Mouse (Mus musculus) kidney, postnatal 0 days (tissue): ENCODE data around the gene Nampt. TPM values are rescaled to one million over a fixed set of nuclear protein-coding genes. Genes with fewer than 3 reads are reported as not detected.

Experiments
- ATAC-seq: fragments of 200-750 bp; cut with Nextera tagmentation; replicated peaks from 2 replicates; pipeline ENCODE4 v1.8.0; 2017; ENCODE audit warnings: low read depth, moderate number of reproducible peaks, moderate TSS enrichment, moderate library complexity; ENCODE audit not compliant: low FRiP score
- DNase-seq: peaks from one replicate; pipeline ENCODE4 v3.0.0-alpha.2; 2016; ENCODE audit warnings: low spot score
- H3K27ac ChIP-seq: fragments of 300-500 bp; sonication (generic); 2 replicates; pipeline ENCODE4 v1.5.1; 2014; ENCODE audit warnings: mild to moderate bottlenecking
- H3K27me3 ChIP-seq: fragments of 300-500 bp; sonication (generic); 2 replicates; pipeline ENCODE4 v1.6.1; 2014; ENCODE audit warnings: low read length, mixed read lengths; ENCODE audit not compliant: insufficient read depth
- H3K36me3 ChIP-seq: fragments of 300-500 bp; sonication (generic); 2 replicates; pipeline ENCODE4 v1.6.1; 2014; ENCODE audit warnings: low read length, mixed read lengths; ENCODE audit not compliant: insufficient read depth
- H3K4me1 ChIP-seq: fragments of 300-500 bp; sonication (generic); replicated peaks from 2 replicates; pipeline ENCODE4 v1.6.1; 2014; ENCODE audit warnings: antibody characterized with exemption, low read length, mixed read lengths; ENCODE audit not compliant: insufficient read depth
- H3K4me2 ChIP-seq: fragments of 300-500 bp; sonication (generic); 2 replicates; pipeline ENCODE4 v1.6.1; 2014; ENCODE audit warnings: mild to moderate bottlenecking, low read length, moderate library complexity, mixed read lengths
- H3K4me3 ChIP-seq: fragments of 300-500 bp; sonication (generic); replicated peaks from 2 replicates; pipeline ENCODE4 v1.5.1; 2014; ENCODE audit warnings: low read depth, low read length
- H3K9ac ChIP-seq: fragments of 300-500 bp; sonication (generic); 2 replicates; pipeline ENCODE4 v1.6.1; 2014; ENCODE audit warnings: low read depth, low read length
- H3K9me3 ChIP-seq: fragments of 300-500 bp; sonication (generic); replicated peaks from 2 replicates; pipeline ENCODE4 v1.6.1; 2016; ENCODE audit warnings: low read length, inconsistent platforms, mixed read lengths
- CTCF ChIP-seq: IDR thresholded peaks from 2 replicates; pipeline ENCODE4 v1.5.1; 2016; ENCODE audit warnings: antibody characterized with exemption, low read depth, mild to moderate bottlenecking, moderate library complexity
- WGBS: fragments of 180-500 bp; shearing (Covaris S2); extraction: QIAGEN DNeasy Blood & Tissue Kit; methylation state at CpG from one replicate; pipeline ENCODE4 v1.1.7; 2014; 5-methylcytosine and 5-hydroxymethylcytosine counted together
- polyA plus RNA-seq: library from polyadenylated mRNA; unstranded; fragments of >200 nt; fragmentation: Nextera tagmentation; extraction: Ambion mirVana; gene quantifications from 2 replicates; pipeline ENCODE4 v1.2.1, GENCODE M21; 2015

Nampt gene
- polyA plus RNA-seq, 1 experiment from 2014 or later = 26.8 TPM

DNA sequence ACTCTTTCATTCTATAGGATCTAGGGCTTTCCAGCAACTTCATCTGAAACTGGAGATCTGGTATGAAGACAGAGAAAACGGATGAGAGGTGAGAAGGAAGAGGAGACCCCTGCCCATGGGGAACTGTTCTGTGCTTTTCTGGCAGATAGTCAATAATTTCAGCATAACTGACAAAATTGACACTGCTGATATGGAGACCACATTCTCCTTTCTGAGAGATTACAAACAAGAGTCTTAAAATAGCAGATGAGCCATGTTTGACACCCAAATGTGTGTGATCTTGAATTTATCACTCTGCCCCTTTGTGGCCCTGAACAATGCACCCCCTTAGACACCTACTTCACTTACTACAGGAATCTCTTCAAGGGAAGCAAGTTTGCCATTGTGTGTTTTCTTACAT lies 13.8 kb upstream of the Nampt start:
- no peaks in the 10 kb centered on the region for H3K27me3 ChIP-seq
- H3K9me3 ChIP-seq = no peaks in the 10 kb centered on the region
- DNase-seq (no peak), ATAC-seq (no peak)
- no peak overlapping the region for H3K27ac ChIP-seq
- WGBS = 60% methylated on average over 1 of the region's 1 CpGs
- no peaks in the 10 kb centered on the region for H3K36me3 ChIP-seq
- H3K4me1 ChIP-seq = no peaks in the 10 kb centered on the region
- no peak overlapping the region for H3K9ac ChIP-seq
- TF ChIP-seq CTCF = no peak
- H3K4me2 ChIP-seq = no peak overlapping the region
- H3K4me3 ChIP-seq = no peak overlapping the region

DNA sequence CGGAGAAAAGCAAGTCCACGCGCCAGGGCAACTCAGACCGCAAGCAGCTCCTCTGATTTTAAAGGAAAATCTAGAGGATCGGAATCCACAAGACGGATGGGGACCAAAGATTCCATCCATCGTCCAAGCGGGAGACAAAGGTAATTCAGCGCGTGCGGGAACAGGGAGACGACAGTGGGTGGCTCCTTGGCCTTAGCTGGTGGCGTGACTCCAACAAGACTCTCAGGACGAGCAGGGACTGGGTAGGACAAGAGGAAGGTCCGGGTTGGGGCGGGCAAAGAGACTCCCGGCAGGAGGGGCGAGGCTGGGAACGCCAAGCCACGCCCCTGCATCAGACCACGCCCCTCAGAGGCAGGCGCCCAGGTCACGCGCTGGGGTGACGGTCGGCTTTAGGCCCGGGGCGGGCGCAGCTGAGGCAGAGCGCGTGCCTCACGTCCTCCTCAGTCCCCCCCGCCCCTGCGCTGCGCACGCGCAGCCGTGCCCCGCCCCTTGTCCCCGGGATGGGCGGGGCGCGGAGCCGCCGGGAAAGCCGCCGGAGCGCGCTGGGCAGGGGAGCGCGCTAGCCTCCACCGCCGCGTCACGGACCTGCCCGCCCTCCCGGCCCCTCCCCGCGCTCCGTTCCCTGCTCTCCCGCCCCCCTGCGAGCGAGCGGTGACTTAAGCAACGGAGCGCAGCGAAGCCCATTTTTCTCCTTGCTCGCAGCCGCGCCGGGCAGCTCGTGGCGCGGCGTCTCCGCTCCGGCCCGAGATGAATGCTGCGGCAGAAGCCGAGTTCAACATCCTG lies 669 bp downstream of the Nampt start:
- ATAC-seq (peak; percentile 97), DNase-seq (peak; percentile 98)
- Histone ChIP-seq H3K9me3 (no peaks in the 10 kb centered on the region), H3K27ac (peak overlapping the region; percentile 92), H3K4me1 (0 out of 2 replicates have a peak, but pooled peaks cover 6% of the 10 kb centered on the region), H3K36me3 (peaks cover 5% of the 10 kb centered on the region; the same call in 1 of the 2 replicates), H3K27me3 (no peaks in the 10 kb centered on the region), H3K4me2 (peak overlapping the region; percentile 67), H3K4me3 (peak overlapping the region; percentile 94), H3K9ac (peak overlapping the region; percentile 78)
- WGBS = under 1% methylated on average over 25 of the region's 80 CpGs
- TF ChIP-seq CTCF = no peak

DNA sequence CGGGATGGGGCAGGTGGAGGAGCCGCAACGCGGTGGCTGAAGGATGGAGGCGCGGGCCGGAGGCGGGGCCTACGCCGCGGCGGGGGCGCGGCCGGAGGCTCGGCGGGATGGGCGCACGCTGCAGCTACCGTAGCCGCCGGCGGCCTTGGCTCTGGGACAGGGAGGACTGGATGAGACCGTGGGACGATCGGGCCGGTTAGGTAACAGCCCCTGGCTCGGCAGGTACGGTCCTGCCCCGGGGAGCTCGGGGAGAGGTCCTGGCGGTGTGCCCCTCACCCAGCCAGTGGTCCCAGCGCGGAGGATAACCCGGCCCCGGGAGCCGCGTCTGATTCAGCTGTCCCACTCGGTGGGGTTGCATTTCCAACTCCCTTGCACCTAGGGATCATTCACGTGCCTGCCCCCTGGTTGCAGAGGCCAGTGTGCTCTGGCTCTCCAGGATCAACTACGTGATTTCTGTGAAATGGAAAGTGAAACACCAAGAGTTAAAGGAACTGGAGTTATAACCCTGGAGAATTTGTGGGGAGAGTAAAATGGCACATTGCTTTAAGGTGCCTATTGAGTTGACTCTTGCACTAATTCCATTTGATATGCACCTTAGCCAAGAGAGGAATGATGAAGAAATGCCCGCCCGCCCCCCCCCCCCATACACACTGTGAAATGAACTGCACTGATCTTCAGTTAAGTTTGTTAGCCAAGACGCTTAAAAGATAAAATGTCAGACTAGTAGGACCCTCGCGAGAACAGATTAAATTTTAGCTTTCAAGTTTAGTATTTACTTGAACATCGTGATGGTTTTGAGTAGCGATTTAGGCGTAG lies 1.6 kb downstream of the Nampt start:
- H3K9ac ChIP-seq = peak overlapping the region; percentile 78
- ATAC-seq (peak; percentile 82), DNase-seq (peak; percentile 70)
- peak overlapping the region; percentile 94 for H3K4me3 ChIP-seq
- 1% methylated on average over 43 of the region's 49 CpGs for WGBS
- H3K27ac ChIP-seq = peak overlapping the region; percentile 92
- no peaks in the 10 kb centered on the region for H3K9me3 ChIP-seq
- no peaks in the 10 kb centered on the region for H3K27me3 ChIP-seq
- TF ChIP-seq CTCF = peak; percentile 49
- 0 out of 2 replicates have a peak, but pooled peaks cover 6% of the 10 kb centered on the region for H3K4me1 ChIP-seq
- peaks cover 5% of the 10 kb centered on the region; the same call in 1 of the 2 replicates for H3K36me3 ChIP-seq
- H3K4me2 ChIP-seq = peak overlapping the region; percentile 67

DNA sequence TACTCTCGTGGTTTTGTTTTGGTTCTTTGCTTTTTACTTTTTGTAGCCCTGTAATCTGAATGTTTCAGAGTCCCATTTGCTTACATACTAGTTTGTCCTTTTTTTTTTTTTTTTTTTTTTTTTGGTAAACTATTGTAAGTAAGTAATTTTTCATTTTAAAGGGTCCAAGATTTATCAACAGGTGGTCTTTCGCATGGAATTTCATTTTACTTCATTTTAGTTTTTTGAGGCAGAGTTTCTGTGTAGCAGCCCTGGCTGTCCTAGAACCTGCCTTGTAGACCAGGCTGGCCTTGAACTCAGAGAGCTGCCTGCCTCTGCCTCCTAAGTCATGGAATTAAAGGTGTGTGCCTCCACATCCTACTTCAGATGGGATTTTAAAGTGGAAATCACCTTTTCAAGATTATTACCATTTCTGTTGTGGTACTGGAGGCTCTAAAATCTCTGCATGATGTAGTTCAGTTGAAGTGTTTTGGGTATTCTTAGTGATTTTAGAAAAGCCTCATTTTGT lies 2.2 kb downstream of the Nampt start:
- H3K36me3 ChIP-seq = peaks cover 5% of the 10 kb centered on the region; the same call in 1 of the 2 replicates
- H3K27ac ChIP-seq = no peak overlapping the region
- DNase-seq (no peak), ATAC-seq (no peak)
- H3K27me3 ChIP-seq = no peaks in the 10 kb centered on the region
- no peak for TF ChIP-seq CTCF
- H3K4me1 ChIP-seq = 0 out of 2 replicates have a peak, but pooled peaks cover 6% of the 10 kb centered on the region
- no peaks in the 10 kb centered on the region for H3K9me3 ChIP-seq
- 43% methylated on average over 2 of the region's 2 CpGs for WGBS
- H3K9ac ChIP-seq = no peak overlapping the region
- peak overlapping the region; percentile 67 for H3K4me2 ChIP-seq
- H3K4me3 ChIP-seq = peak overlapping the region; percentile 94

DNA sequence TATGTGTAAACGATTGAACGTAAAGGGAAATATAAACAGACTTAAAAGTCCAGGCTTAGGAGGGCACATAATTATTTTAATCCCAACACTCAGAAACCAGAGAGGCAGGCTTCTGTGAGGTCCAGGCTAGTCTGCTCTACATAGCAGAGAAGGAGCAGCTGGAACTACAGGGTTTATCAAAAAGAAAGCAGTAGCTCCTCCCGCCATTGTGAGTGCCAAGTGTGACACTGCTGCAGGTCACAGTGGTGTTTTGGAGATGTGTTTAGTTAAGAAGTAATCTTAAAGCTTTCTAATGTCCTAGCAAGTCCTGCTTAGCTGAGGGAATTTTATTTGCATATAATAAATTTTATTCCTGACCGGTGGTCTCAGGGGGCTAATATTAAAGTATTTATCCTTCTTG lies 2.7 kb downstream of the Nampt start:
- Histone ChIP-seq H3K36me3 (peaks cover 5% of the 10 kb centered on the region; the same call in 1 of the 2 replicates), H3K4me3 (no peak overlapping the region), H3K27me3 (no peaks in the 10 kb centered on the region), H3K9me3 (no peaks in the 10 kb centered on the region), H3K27ac (no peak overlapping the region), H3K4me2 (no peak overlapping the region), H3K4me1 (0 out of 2 replicates have a peak, but pooled peaks cover 6% of the 10 kb centered on the region), H3K9ac (no peak overlapping the region)
- ATAC-seq = no peak
- peak; percentile 28 for DNase-seq
- TF ChIP-seq CTCF = no peak
- 52% methylated on average over 4 of the region's 4 CpGs for WGBS

DNA sequence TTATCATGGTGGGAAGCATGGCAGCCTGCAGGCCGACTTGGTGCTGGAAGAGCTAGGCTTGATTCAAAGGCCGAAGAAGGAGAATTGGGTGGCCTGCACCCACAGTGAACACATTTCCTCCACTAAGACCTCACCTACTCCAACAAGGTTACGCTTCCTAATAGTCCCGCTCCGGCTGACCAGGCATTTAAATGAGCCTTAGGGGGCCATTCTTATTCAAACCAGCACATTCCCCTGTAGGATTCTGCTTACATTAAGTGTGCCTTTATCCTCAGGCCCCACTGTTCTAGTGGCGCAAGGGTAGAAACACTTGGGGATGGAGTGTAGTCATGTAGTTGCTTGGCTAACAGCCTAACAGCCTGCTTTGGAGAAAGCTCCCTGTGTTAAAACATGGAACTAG lies 5.2 kb downstream of the Nampt start:
- no peak overlapping the region for H3K4me2 ChIP-seq
- H3K27ac ChIP-seq = no peak overlapping the region
- peaks cover 5% of the 10 kb centered on the region; the same call in 1 of the 2 replicates for H3K36me3 ChIP-seq
- H3K9ac ChIP-seq = no peak overlapping the region
- DNase-seq = no peak
- 82% methylated on average over 6 of the region's 6 CpGs for WGBS
- 0 out of 2 replicates have a peak, but pooled peaks cover 6% of the 10 kb centered on the region for H3K4me1 ChIP-seq
- TF ChIP-seq CTCF = no peak
- H3K4me3 ChIP-seq = no peak overlapping the region
- H3K9me3 ChIP-seq = no peaks in the 10 kb centered on the region
- no peaks in the 10 kb centered on the region for H3K27me3 ChIP-seq
- no peak for ATAC-seq
